Mouse (Mus musculus) myocyte (in vitro differentiated cells): ENCODE measurements around the gene Qrich2.

Source experiments
- MAX ChIP-seq: IDR thresholded peaks from one replicate; pipeline ENCODE4 v1.6.1; 2011; ENCODE audit warnings: low read depth, mild to moderate bottlenecking, control low read depth
- TCF12 ChIP-seq: IDR thresholded peaks from one replicate; pipeline ENCODE4 v1.6.1; 2011; ENCODE audit warnings: mild to moderate bottlenecking, control low read depth; ENCODE audit not compliant: poor library complexity, insufficient read depth, severe bottlenecking
- USF1 ChIP-seq: IDR thresholded peaks from one replicate; pipeline ENCODE4 v1.6.1; 2011; ENCODE audit warnings: low read depth, mild to moderate bottlenecking, control low read depth, moderate library complexity

- TF ChIP-seq USF1 (no peak), TCF12 (no peak), MAX (no peak)
Observed at GRCm38 (mm10) chr11:116421102-116421501, 44.9 kb downstream of the Qrich2 start.
